Mouse (Mus musculus): ENCODE data around the gene Cdh7.

DNA sequence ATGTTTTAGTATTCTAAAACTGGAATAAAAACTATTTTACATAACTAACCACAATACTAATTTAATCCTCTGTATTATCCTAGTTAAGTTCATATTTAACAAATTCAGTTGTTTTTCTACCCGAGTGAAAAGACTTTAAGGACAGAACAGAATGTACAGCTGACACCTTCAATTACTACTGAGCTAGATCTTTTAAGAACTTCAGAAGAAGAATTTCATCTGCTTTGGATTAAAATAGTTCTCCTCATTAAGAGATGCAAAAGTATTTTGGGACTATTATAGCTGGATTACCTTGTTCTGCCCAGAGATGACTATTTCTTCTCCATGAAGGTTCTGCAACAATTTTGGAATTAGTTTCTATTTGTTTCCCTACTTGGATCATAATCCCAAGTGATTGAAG, 135.8 kb downstream of the Cdh7 start:
- TF ChIP-seq CTCF (IDR thresholded peaks at IDR 0.05; ENCODE audit: insufficient read depth, low read length), result no peak
- TF ChIP-seq POLR2A (IDR thresholded peaks at IDR 0.05; ENCODE audit: borderline replicate concordance, extremely low read depth, low read depth, low read length), result no peak

Measured in lung, adult 2 months (tissue).